Mouse (Mus musculus) intestine, embryonic 14.5 days (tissue): ENCODE results near the gene Ugt3a1. TPM values are rescaled to one million over a fixed set of nuclear protein-coding genes. Genes with fewer than 3 reads are reported as not detected.

ENCODE experiments used
- ATAC-seq: fragments of 200-750 bp; cut with Nextera tagmentation; replicated peaks from 2 replicates; pipeline ENCODE4 v1.8.0; 2017; ENCODE audit warnings: low read depth, moderate number of reproducible peaks, moderate TSS enrichment, moderate library complexity; ENCODE audit not compliant: low FRiP score, low TSS enrichment
- DNase-seq: peaks from one replicate; pipeline ENCODE4 v3.0.0-alpha.2; 2018; ENCODE audit warnings: low spot score
- H3K27ac ChIP-seq: fragments of 300-500 bp; sonication (generic); 2 replicates; pipeline ENCODE4 v1.5.1; 2014; ENCODE audit warnings: low read depth, mild to moderate bottlenecking, control low read depth
- H3K27me3 ChIP-seq: fragments of 300-500 bp; sonication (generic); replicated peaks from 2 replicates; pipeline ENCODE4 v1.6.1; 2014; ENCODE audit warnings: low read length, control low read depth; ENCODE audit not compliant: control insufficient read depth, insufficient read depth
- H3K36me3 ChIP-seq: fragments of 300-500 bp; sonication (generic); 2 replicates; pipeline ENCODE4 v1.6.1; 2014; ENCODE audit warnings: low read length, control low read depth; ENCODE audit not compliant: control insufficient read depth, insufficient read depth
- H3K4me1 ChIP-seq: fragments of 300-500 bp; sonication (generic); replicated peaks from 2 replicates; pipeline ENCODE4 v1.6.1; 2014; ENCODE audit warnings: low read length, control low read depth, mixed read lengths; ENCODE audit not compliant: control insufficient read depth, insufficient read depth
- H3K4me2 ChIP-seq: fragments of 300-500 bp; sonication (generic); 2 replicates; pipeline ENCODE4 v1.6.1; 2014; ENCODE audit warnings: low read length
- H3K4me3 ChIP-seq: fragments of 300-500 bp; sonication (generic); 2 replicates; pipeline ENCODE4 v1.5.1; 2014; ENCODE audit warnings: low read depth, low read length, control low read depth, mixed read lengths
- H3K9ac ChIP-seq: fragments of 300-500 bp; sonication (generic); 2 replicates; pipeline ENCODE4 v1.6.1; 2014; ENCODE audit warnings: mild to moderate bottlenecking, low read length
- H3K9me3 ChIP-seq: fragments of 300-500 bp; sonication (generic); 2 replicates; pipeline ENCODE4 v1.6.1; 2016; ENCODE audit warnings: low read length, control low read depth; ENCODE audit not compliant: control insufficient read depth
- WGBS: fragments of 180-500 bp; shearing (Covaris S2); extraction: QIAGEN DNeasy Blood & Tissue Kit; methylation state at CpG from one replicate; pipeline ENCODE4 v1.1.7; 2014; 5-methylcytosine and 5-hydroxymethylcytosine counted together
- polyA plus RNA-seq: library from polyadenylated mRNA; unstranded; fragments of >200 nt; fragmentation: Nextera tagmentation; extraction: Ambion mirVana; gene quantifications from 2 replicates; pipeline ENCODE4 v1.2.1, GENCODE M21; 2014

Ugt3a1 gene
- polyA plus RNA-seq, 1 experiment from 2014 or later: not detected

- H3K36me3 ChIP-seq: no peaks in the 10 kb centered on the region
- H3K27me3 ChIP-seq: no peaks in the 10 kb centered on the region
- no peak overlapping the region for H3K4me3 ChIP-seq
- H3K9me3 ChIP-seq: no peaks in the 10 kb centered on the region
- no peak overlapping the region for H3K27ac ChIP-seq
- no peak overlapping the region for H3K9ac ChIP-seq
- ATAC-seq (no peak), DNase-seq (no peak)
- WGBS: 61% methylated on average over 2 of the region's 2 CpGs
- no peak overlapping the region for H3K4me2 ChIP-seq
- H3K4me1 ChIP-seq: no peaks in the 10 kb centered on the region
Measured at GRCm38 (mm10) chr15:9289660-9290059, 13.0 kb downstream of the Ugt3a1 start.

DNA sequence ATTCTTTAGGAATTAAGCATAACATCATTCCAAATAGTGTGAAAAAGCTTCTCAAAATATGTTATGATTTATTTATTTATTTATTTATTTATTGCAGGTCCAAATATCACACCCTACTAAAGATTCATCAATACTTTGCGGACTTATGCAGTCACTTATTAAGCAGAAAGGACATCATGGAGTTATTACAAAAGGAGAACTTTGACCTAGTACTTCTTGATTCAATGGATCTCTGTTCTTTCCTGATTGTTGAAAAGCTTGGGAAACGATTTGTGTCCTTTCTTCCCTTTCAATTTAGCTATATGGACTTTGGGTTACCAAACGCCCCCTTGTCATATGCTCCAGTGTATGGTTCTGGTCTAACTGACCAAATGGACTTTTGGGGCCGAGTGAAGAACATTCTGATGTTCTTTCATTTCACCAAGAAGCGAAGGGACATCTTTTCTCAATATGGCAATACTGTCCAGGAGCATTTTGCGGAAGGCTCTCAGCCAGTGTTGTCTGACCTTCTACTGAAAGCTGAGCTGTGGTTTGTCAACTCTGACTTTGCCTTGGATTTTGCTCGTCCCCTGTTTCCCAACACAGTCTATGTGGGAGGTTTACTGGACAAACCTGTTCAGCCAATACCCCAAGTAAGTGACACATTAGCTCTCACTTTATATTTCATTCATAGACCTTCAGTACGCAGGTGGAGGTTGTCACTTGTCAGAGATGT lies 29.4 kb downstream of the Ugt3a1 start:
- DNase-seq: no peak
- no peaks in the 10 kb centered on the region for H3K27me3 ChIP-seq
- no peaks in the 10 kb centered on the region for H3K9me3 ChIP-seq
- no peak for ATAC-seq
- H3K4me3 ChIP-seq: no peak overlapping the region
- H3K36me3 ChIP-seq: no peaks in the 10 kb centered on the region
- whole genome bisulfite sequencing: 82% methylated on average over 8 of the region's 8 CpGs
- no peak overlapping the region for H3K4me2 ChIP-seq
- no peak overlapping the region for H3K9ac ChIP-seq
- H3K27ac ChIP-seq: no peak overlapping the region
- H3K4me1 ChIP-seq: no peaks in the 10 kb centered on the region

- H3K4me3 ChIP-seq: no peak overlapping the region
- H3K4me2 ChIP-seq: no peak overlapping the region
- no peak overlapping the region for H3K27ac ChIP-seq
- ATAC-seq (no peak), DNase-seq (no peak)
- H3K4me1 ChIP-seq: no peaks in the 10 kb centered on the region
- no peaks in the 10 kb centered on the region for H3K9me3 ChIP-seq
- 62% methylated on average over 2 of the region's 2 CpGs for WGBS
- no peaks in the 10 kb centered on the region for H3K27me3 ChIP-seq
- no peak overlapping the region for H3K9ac ChIP-seq
- H3K36me3 ChIP-seq: no peaks in the 10 kb centered on the region
Measured at GRCm38 (mm10) chr15:9334596-9334995, 57.9 kb downstream of the Ugt3a1 start.

GRCm38 (mm10) chr15:9335341-9335740 lies 58.7 kb downstream of the Ugt3a1 start, which contains the start of gene Ugt3a2:
Ugt3a2 (plus strand) TSS chr15:9335550.
- H3K4me3 ChIP-seq: no peak within 1 kb of the TSS
- H3K4me2 ChIP-seq: no peak within 1 kb of the TSS
- no peaks in the 10 kb centered on the region for H3K4me1 ChIP-seq
- H3K27ac ChIP-seq: no peak within 1 kb of the TSS
- ATAC-seq: no peak
- H3K9ac ChIP-seq: no peak within 1 kb of the TSS
- WGBS: 89% methylated on average over 4 of the region's 4 CpGs
- no peaks in the 10 kb centered on the region for H3K9me3 ChIP-seq
- H3K36me3 ChIP-seq: no peaks in the 10 kb centered on the region
- no peak for DNase-seq
- no peaks in the 10 kb centered on the region for H3K27me3 ChIP-seq

DNA sequence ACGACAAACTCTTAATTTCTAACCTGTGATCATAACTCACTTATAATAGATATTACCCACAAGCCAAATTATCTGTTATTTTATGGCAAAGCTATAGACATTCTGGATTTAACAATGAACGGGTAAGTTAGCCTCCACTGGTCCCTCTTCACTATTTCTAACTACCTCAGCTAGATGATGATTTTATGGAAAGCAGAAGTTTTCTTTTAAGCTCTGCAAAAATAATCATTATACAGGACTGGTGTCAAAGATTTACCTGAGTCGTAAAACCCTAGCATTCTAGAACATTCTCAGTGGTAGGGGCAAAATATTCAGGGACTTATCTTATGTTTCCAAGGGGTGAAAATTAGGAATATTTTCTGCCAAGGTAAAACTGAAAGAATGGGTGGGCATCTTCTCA lies 59.9 kb downstream of the Ugt3a1 start:
- DNase-seq: no peak
- 79% methylated on average over 3 of the region's 3 CpGs for WGBS
- no peak overlapping the region for H3K27ac ChIP-seq
- H3K9me3 ChIP-seq: no peaks in the 10 kb centered on the region
- H3K27me3 ChIP-seq: no peaks in the 10 kb centered on the region
- no peak for ATAC-seq
- no peaks in the 10 kb centered on the region for H3K4me1 ChIP-seq
- no peak overlapping the region for H3K4me2 ChIP-seq
- no peak overlapping the region for H3K9ac ChIP-seq
- H3K4me3 ChIP-seq: no peak overlapping the region
- no peaks in the 10 kb centered on the region for H3K36me3 ChIP-seq

DNA sequence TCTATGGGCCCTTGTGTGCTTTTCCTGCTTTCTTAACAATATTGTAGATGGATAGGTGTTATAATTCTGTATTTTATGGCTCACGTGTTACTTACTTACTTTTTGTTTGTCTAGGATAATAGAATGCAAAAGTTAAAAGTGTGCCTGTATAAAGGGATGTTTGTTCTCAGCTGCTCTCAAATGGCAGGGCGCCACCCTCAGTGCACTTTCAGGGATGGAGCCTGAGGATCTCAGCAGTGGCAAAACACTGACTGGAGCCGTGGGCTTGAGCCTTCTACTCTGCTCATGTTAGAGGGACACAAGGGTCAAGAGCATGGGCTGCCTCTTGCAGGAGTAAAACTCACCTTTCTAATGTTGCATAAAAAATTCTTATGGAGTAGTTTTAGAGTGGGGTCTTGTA lies 60.3 kb downstream of the Ugt3a1 start:
- Histone ChIP-seq H3K4me3 (no peak overlapping the region), H3K36me3 (no peaks in the 10 kb centered on the region), H3K4me2 (no peak overlapping the region), H3K27me3 (no peaks in the 10 kb centered on the region), H3K27ac (no peak overlapping the region), H3K9me3 (no peaks in the 10 kb centered on the region), H3K4me1 (no peaks in the 10 kb centered on the region), H3K9ac (no peak overlapping the region)
- 63% methylated on average over 3 of the region's 3 CpGs for WGBS
- DNase-seq: no peak
- no peak for ATAC-seq

- Histone ChIP-seq H3K4me2 (no peak overlapping the region), H3K9me3 (no peaks in the 10 kb centered on the region), H3K4me3 (no peak overlapping the region), H3K27me3 (no peaks in the 10 kb centered on the region), H3K4me1 (no peaks in the 10 kb centered on the region), H3K27ac (no peak overlapping the region), H3K36me3 (no peaks in the 10 kb centered on the region), H3K9ac (no peak overlapping the region)
- WGBS: 50% methylated on average over 3 of the region's 3 CpGs
- DNase-seq (no peak), ATAC-seq (no peak)
Measured at GRCm38 (mm10) chr15:9348739-9349138, 72.1 kb downstream of the Ugt3a1 start.

DNA sequence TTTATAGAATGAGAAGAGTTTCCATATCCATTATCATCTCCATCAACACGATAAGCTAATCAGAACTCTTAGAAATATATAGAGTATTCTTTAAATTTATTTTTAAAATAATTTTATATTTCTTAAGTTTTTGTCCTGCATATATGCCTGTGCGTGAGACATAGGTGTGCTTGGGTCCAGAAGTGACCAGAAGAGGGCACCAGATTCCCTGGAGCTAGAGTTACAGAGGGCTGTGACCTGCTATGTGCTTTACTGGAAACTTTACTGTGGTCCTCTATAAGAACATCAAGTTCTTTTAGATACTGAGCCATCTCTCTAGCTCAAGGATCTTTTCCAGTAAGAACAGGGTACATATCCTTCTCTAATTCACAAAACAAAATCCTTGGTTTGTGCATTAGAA lies 86.1 kb downstream of the Ugt3a1 start:
- WGBS: 70% methylated on average over 2 of the region's 2 CpGs
- no peaks in the 10 kb centered on the region for H3K4me1 ChIP-seq
- DNase-seq: no peak

More for the DNA sequence above, 86.1 kb downstream of the Ugt3a1 start:
- H3K27me3 ChIP-seq: no peaks in the 10 kb centered on the region
- H3K9ac ChIP-seq: no peak overlapping the region
- no peak for ATAC-seq
- no peaks in the 10 kb centered on the region for H3K36me3 ChIP-seq
- no peaks in the 10 kb centered on the region for H3K9me3 ChIP-seq
- no peak overlapping the region for H3K4me3 ChIP-seq
- H3K27ac ChIP-seq: no peak overlapping the region
- no peak overlapping the region for H3K4me2 ChIP-seq
